Mouse (Mus musculus) liver, adult 2 months (tissue): ENCODE results near the gene Cited4. TPM values are rescaled to one million over a fixed set of nuclear protein-coding genes. Genes with fewer than 3 reads are reported as not detected.

Experiments used
- DNase-seq: peaks from one replicate; pipeline ENCODE4 v3.0.0-alpha.2; 2011; ENCODE audit warnings: low read depth, low spot score; ENCODE audit errors: extremely low read depth
- H3K27ac ChIP-seq: fragments of 200-500 bp; replicated peaks from 2 replicates; pipeline ENCODE4 v1.5.1; 2012; ENCODE audit warnings: low read depth, mild to moderate bottlenecking, control low read depth, inconsistent platforms, low read length; ENCODE audit not compliant: insufficient read depth
- H3K27me3 ChIP-seq: fragments of 200-500 bp; 2 replicates; pipeline ENCODE4 v1.6.1; 2012; ENCODE audit warnings: mild to moderate bottlenecking, moderate library complexity, low read length, inconsistent platforms; ENCODE audit not compliant: control insufficient read depth, insufficient read depth
- H3K36me3 ChIP-seq: fragments of 200-500 bp; 2 replicates; pipeline ENCODE4 v1.6.1; 2012; ENCODE audit warnings: low read length, inconsistent platforms; ENCODE audit not compliant: control insufficient read depth, insufficient read depth
- H3K4me1 ChIP-seq: fragments of 200-500 bp; 2 replicates; pipeline ENCODE4 v1.6.1; 2011; ENCODE audit warnings: low read length; ENCODE audit not compliant: control insufficient read depth, insufficient read depth
- H3K4me3 ChIP-seq: fragments of 200-500 bp; 2 replicates; pipeline ENCODE4 v1.5.1; 2011; ENCODE audit warnings: low read depth, mild to moderate bottlenecking, control low read depth, low read length, moderate library complexity; ENCODE audit not compliant: insufficient read depth
- H3K79me2 ChIP-seq: fragments of 200-500 bp; 2 replicates; pipeline ENCODE4 v1.6.1; 2012; ENCODE audit warnings: inconsistent platforms, mild to moderate bottlenecking, low read length, moderate library complexity; ENCODE audit not compliant: control insufficient read depth, insufficient read depth
- H3K9ac ChIP-seq: fragments of 200-500 bp; 2 replicates; pipeline ENCODE4 v1.6.1; 2012; ENCODE audit warnings: low read depth, mild to moderate bottlenecking, control low read depth, inconsistent platforms, low read length
- CTCF ChIP-seq: fragments of 200-500 bp; IDR thresholded peaks from 2 replicates; pipeline ENCODE4 v1.5.1; 2011; ENCODE audit warnings: low read depth, low read length, control low read depth
- POLR2A ChIP-seq: fragments of 200-500 bp; IDR thresholded peaks from 2 replicates; pipeline ENCODE4 v1.6.1; 2011; ENCODE audit warnings: low read length, control low read depth; ENCODE audit not compliant: insufficient read depth; ENCODE audit errors: extremely low read depth
- WGBS: fragments of 180-500 bp; shearing (Covaris S2); methylation state at CpG from one replicate; pipeline ENCODE4 v1.1.7; 2018; 5-methylcytosine and 5-hydroxymethylcytosine counted together
- polyA plus RNA-seq: library from polyadenylated mRNA; depleted of rRNA; stranded (reverse); fragments of >200 nt; gene quantifications from 2 replicates; pipeline ENCODE4 v1.2.3, GENCODE M21; 2012
- total RNA-seq: library from RNA; depleted of rRNA; stranded (reverse); fragments of >200 nt; gene quantifications from 2 replicates; pipeline ENCODE4 v1.2.3, GENCODE M21; 2014

Gene Cited4
- total and polyA plus RNA-seq, 2 experiments = 0.09 to 0.93 TPM

DNA sequence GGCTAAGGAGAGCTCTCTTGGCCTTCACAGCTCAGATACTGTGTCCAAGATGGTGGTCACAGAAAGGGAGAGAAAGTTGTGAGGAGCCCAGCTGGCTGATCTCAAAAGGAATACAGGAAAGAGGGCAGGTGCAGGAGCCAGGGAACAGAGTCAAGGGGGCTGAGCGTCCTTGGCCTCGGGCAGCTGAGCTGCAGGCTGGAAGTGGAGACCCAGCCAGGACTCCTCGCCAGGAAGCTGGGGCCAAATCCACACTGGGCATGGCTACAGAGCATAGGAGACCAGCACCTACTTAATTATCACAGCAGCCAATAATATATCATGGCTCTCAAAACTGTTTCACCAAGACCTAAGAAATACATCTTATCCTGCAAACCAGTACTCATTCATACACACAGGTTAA, 34.8 kb downstream of the Cited4 start:
- DNase-seq = no peak
- H3K27me3 ChIP-seq = peaks cover 6% of the 10 kb centered on the region; the same call in 1 of the 2 replicates
- no peaks in the 10 kb centered on the region for H3K36me3 ChIP-seq
- H3K9ac ChIP-seq = no peak overlapping the region
- WGBS = 80% methylated on average over 3 of the region's 3 CpGs
- H3K27ac ChIP-seq = no peak overlapping the region
- H3K4me3 ChIP-seq = no peak overlapping the region
- TF ChIP-seq POLR2A = no peak
- TF ChIP-seq CTCF = no peak
- H3K79me2 ChIP-seq = no peaks in the 10 kb centered on the region
- no peaks in the 10 kb centered on the region for H3K4me1 ChIP-seq

DNA sequence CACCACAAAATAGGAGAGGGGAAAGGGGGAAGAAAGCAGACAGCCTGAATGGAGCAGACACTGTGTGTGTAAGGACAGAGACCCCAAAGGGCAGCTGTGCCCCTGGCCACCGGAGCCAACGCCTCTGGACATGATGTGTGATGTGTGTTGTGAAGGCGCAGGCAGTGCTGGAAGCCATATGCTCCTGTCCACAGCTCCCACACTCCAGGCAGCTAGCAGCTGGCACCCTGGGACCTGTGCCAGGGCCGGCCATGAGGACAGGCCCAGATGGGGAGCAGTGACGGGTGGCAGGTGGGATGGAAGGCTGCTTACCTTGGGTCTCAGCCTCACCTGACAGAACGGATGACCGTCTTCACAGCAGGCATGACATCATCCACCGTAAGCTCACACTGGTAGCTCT, 35.7 kb downstream of the Cited4 start:
- 88% methylated on average over 8 of the region's 8 CpGs for WGBS
- Histone ChIP-seq H3K9ac (no peak overlapping the region), H3K27ac (no peak overlapping the region), H3K27me3 (peaks cover 6% of the 10 kb centered on the region; the same call in 1 of the 2 replicates), H3K79me2 (no peaks in the 10 kb centered on the region), H3K4me1 (no peaks in the 10 kb centered on the region), H3K36me3 (no peaks in the 10 kb centered on the region), H3K4me3 (no peak overlapping the region)
- TF ChIP-seq CTCF (no peak), POLR2A (no peak)
- no peak for DNase-seq

DNA sequence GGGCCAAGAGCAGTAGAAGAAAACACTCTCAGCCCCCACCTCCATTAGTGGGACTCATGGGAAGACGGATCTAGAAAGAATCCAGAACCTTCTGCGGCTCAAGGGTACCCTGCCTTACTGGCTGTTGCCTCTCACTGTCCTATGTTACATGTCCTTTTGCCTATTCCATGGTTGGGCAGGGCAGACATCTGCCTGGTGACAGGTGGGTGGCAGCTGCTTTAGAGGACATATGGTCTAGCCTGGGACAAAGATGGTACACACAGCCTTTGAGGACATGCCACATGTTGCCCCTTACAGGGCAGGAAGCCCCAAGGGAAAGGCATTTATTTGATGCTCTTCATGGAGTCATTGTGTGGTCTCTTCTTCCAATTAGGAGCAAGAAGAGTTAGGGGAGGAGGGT, 36.1 kb downstream of the Cited4 start:
- no peak overlapping the region for H3K27ac ChIP-seq
- H3K9ac ChIP-seq = no peak overlapping the region
- H3K4me1 ChIP-seq = no peaks in the 10 kb centered on the region
- WGBS = 87% methylated on average over 2 of the region's 2 CpGs
- peaks cover 6% of the 10 kb centered on the region; the same call in 1 of the 2 replicates for H3K27me3 ChIP-seq
- no peak for DNase-seq
- TF ChIP-seq POLR2A (no peak), CTCF (no peak)
- no peaks in the 10 kb centered on the region for H3K36me3 ChIP-seq
- H3K79me2 ChIP-seq = no peaks in the 10 kb centered on the region
- H3K4me3 ChIP-seq = no peak overlapping the region

DNA sequence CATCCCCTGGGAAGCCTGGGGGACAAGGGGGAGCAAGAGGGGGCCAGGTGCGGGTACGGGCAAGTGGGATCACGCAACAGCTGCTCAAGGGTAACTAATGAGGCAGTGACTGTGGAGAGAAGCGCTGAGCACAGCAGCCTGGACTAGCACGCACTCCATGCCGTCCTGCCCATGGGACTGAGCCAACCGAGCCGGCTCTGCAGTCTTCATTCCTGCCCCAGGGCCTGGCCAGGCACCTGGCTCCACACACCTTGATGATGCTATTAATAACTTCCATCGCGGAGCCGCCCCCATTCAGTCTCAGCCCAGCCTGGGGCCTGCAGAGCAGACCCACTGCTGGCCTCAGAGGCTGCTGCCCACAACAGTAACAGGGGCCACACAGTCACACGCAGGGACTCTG, 45.9 kb downstream of the Cited4 start:
- no peak for TF ChIP-seq POLR2A
- no peak for TF ChIP-seq CTCF
- no peaks in the 10 kb centered on the region for H3K36me3 ChIP-seq
- DNase-seq = no peak
- H3K79me2 ChIP-seq = no peaks in the 10 kb centered on the region
- H3K9ac ChIP-seq = no peak overlapping the region
- H3K27me3 ChIP-seq = peaks cover 6% of the 10 kb centered on the region; the same call in 1 of the 2 replicates
- no peak overlapping the region for H3K27ac ChIP-seq
- peaks cover 2% of the 10 kb centered on the region; the same call in 1 of the 2 replicates for H3K4me1 ChIP-seq
- H3K4me3 ChIP-seq = no peak overlapping the region
- 84% methylated on average over 12 of the region's 12 CpGs for WGBS

DNA sequence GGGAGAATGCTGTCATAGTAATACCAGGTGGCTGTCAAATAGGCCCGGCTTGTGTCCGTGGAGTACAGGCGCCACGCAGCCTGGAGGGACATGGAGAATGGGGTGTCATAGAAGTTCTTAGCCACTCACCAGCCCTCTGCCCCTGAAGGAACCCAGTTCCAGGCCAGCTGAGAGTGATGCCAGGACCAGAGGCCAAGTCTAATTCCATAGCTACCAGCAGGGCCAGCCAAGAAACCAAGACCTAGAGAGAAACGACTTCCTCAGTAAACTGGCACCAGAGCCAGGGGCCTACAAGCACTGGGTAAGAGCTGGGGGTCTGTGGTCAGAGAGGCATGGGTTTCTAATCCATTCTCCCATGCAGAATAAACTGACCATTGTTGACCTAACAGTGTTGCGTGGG, 46.6 kb downstream of the Cited4 start:
- no peak for DNase-seq
- Histone ChIP-seq H3K27ac (no peak overlapping the region), H3K4me1 (peaks cover 2% of the 10 kb centered on the region; the same call in 1 of the 2 replicates), H3K79me2 (no peaks in the 10 kb centered on the region), H3K4me3 (no peak overlapping the region), H3K36me3 (no peaks in the 10 kb centered on the region), H3K27me3 (peaks cover 6% of the 10 kb centered on the region; the same call in 1 of the 2 replicates), H3K9ac (no peak overlapping the region)
- TF ChIP-seq POLR2A (no peak), CTCF (no peak)
- 86% methylated on average over 6 of the region's 6 CpGs for WGBS

DNA sequence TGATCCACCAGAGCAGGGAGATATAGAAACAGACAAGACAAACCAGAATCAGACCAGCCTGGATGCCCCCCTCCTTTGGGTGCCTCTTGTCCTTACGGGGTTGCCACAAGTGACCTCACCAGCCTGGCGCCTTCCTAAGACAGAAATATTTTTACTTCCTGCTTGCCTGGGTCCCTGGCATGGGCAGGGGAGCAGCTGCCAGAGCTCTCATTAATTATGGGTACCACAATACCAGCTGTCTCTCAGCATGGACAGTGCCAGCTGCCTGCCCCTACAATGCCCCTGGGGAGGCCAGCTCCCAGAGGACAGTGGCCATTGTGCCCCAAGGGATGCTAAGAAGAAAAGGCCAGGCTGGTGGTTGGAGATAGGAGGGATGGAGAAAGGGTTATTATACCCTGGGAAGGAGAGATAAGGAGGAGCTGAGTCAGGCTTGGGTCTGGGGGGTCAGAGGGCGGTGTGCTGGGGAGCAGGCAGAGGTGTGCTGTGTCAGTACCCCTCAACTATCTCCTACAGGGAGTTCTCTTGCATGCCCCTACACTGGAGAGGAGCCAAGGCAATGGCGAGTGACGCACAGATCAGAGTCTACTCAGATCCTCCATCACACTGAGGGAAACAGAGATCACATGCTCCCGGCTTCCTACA, 47.6 kb downstream of the Cited4 start:
- Histone ChIP-seq H3K36me3 (no peaks in the 10 kb centered on the region), H3K9ac (no peak overlapping the region), H3K27me3 (peaks cover 6% of the 10 kb centered on the region; the same call in 1 of the 2 replicates), H3K4me1 (peaks cover 2% of the 10 kb centered on the region; the same call in 1 of the 2 replicates), H3K4me3 (no peak overlapping the region), H3K79me2 (no peaks in the 10 kb centered on the region), H3K27ac (no peak overlapping the region)
- WGBS = 77% methylated on average over 6 of the region's 6 CpGs
- DNase-seq = no peak
- TF ChIP-seq POLR2A = no peak
- no peak for TF ChIP-seq CTCF
